Mouse (Mus musculus) urinary bladder, postnatal 25 days (tissue): ENCODE data around the gene Gm20696.

ENCODE experiments used
- DNase-seq: peaks from one replicate; pipeline ENCODE4 v3.0.0; 2022; ENCODE audit warnings: low spot score

The Gm20696 gene

GRCm38 (mm10) chr6:99484197-99484725 lies 182.3 kb downstream of the Gm20696 start:
- DNase-seq: no peak

- no peak for DNase-seq
Measured at GRCm38 (mm10) chr6:99483556-99483955, 183.0 kb downstream of the Gm20696 start.

GRCm38 (mm10) chr6:99481568-99481967 lies 185.0 kb downstream of the Gm20696 start:
- DNase-seq: no peak

GRCm38 (mm10) chr6:99478873-99479650 lies 187.5 kb downstream of the Gm20696 start:
- DNase-seq: no peak

GRCm38 (mm10) chr6:99475040-99475439 lies 191.6 kb downstream of the Gm20696 start:
- DNase-seq: no peak

- DNase-seq: no peak
Measured at GRCm38 (mm10) chr6:99470906-99471305, 195.7 kb downstream of the Gm20696 start.

- DNase-seq: no peak
Measured at GRCm38 (mm10) chr6:99469134-99469834, 197.3 kb downstream of the Gm20696 start.

GRCm38 (mm10) chr6:99467831-99468230 lies 198.8 kb downstream of the Gm20696 start:
- DNase-seq: no peak

GRCm38 (mm10) chr6:99467109-99467508 lies 199.5 kb downstream of the Gm20696 start:
- no peak for DNase-seq

- no peak for DNase-seq
Measured at GRCm38 (mm10) chr6:99466354-99466753, 200.2 kb downstream of the Gm20696 start.

GRCm38 (mm10) chr6:99464449-99464848 lies 202.1 kb downstream of the Gm20696 start:
- DNase-seq: no peak

- DNase-seq: no peak
Measured at GRCm38 (mm10) chr6:99463906-99464305, 202.7 kb downstream of the Gm20696 start.

- no peak for DNase-seq
Measured at GRCm38 (mm10) chr6:99458775-99459174, 207.8 kb downstream of the Gm20696 start.

- no peak for DNase-seq
Measured at GRCm38 (mm10) chr6:99453763-99454520, 212.7 kb downstream of the Gm20696 start.

- DNase-seq: no peak
Measured at GRCm38 (mm10) chr6:99452638-99453185, 213.9 kb downstream of the Gm20696 start.

- DNase-seq: no peak
Measured at GRCm38 (mm10) chr6:99451479-99451878, 215.1 kb downstream of the Gm20696 start.

GRCm38 (mm10) chr6:99447447-99447846 lies 219.2 kb downstream of the Gm20696 start:
- DNase-seq: no peak

- no peak for DNase-seq
Measured at GRCm38 (mm10) chr6:99446801-99447415, 219.7 kb downstream of the Gm20696 start.

GRCm38 (mm10) chr6:99443460-99443859 lies 223.1 kb downstream of the Gm20696 start:
- no peak for DNase-seq

GRCm38 (mm10) chr6:99441100-99441499 lies 225.5 kb downstream of the Gm20696 start:
- DNase-seq: no peak

GRCm38 (mm10) chr6:99440606-99441005 lies 226.0 kb downstream of the Gm20696 start:
- DNase-seq: no peak
